28 mouse cellular contexts compared by ENCODE assay signal in the genomic region with DNA sequence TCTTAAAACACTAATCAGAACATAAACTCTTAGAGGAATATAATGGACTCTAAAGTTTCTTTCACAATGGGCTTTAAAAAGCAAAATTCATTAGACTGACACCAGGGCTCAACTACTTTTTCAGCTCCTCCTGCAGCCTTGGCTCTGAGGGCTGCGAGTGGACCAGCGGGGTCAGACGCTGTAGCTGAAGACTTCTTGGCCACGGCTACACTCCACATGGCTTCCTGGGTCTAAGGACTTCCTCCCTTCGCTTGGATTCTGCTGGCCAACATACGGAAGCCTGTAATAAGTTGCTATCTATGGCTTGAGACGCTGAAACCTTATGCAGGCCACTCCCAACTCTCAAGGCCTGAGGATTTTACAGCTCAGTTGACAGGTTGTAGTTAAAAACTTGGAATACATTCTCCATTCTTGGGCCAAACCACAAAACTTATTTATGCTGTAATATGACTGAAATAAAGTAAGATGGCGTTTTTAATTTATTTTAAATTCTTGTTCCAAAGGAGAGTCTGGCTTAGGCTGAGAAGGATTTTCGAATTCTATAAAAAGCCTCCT. TPM values are rescaled to one million over a fixed set of nuclear protein-coding genes. Genes with fewer than 3 reads are reported as not detected.
DNase-seq lines count a peak whose midpoint lies in the region; ATAC-seq and TF ChIP-seq lines count a peak whose summit lies in the region.
"Had no signal": no experiment of that assay in that cellular context is flagged by ENCODE, and none has a peak within 500 bp of the region (broad histone marks: within the 10 kb centered on the region; RNA-seq: fewer than 3 reads in every experiment).

No protein-coding gene starts in this region.

- no peak overlapping the region for H3K27ac ChIP-seq in forebrain, postnatal 0 days (ENCODE audit: low read depth, low read length)
- H3K27ac ChIP-seq in forebrain, embryonic 12.5 days = no peak overlapping the region
- H3K27ac ChIP-seq in kidney, postnatal 0 days = no peak overlapping the region
- H3K27ac ChIP-seq in limb, embryonic 14.5 days (replicated peaks; ENCODE audit: low read depth, low read length) = no peak overlapping the region
- H3K27ac ChIP-seq in limb, embryonic 10.5 days = no peak overlapping the region
- H3K27ac ChIP-seq: embryonic facial prominence, embryonic 12.5 days; forebrain, embryonic 13.5 days; gastrocnemius, adult 2 months; hindbrain, embryonic 12.5 days; hindbrain, embryonic 15.5 days had no signal

- H3K4me2 ChIP-seq in forebrain, postnatal 0 days (ENCODE audit: low read depth) = no peak overlapping the region
- no peak overlapping the region for H3K4me2 ChIP-seq in forebrain, embryonic 12.5 days
- no peak overlapping the region for H3K4me2 ChIP-seq in kidney, postnatal 0 days (ENCODE audit: low read length)
- H3K4me2 ChIP-seq in limb, embryonic 14.5 days (replicated peaks; ENCODE audit: low read depth, low read length, severe bottlenecking) = no peak overlapping the region
- H3K4me2 ChIP-seq: embryonic facial prominence, embryonic 12.5 days; forebrain, embryonic 13.5 days; heart, embryonic 11.5 days; hindbrain, embryonic 12.5 days; hindbrain, embryonic 15.5 days had no signal

- H3K4me1 ChIP-seq in forebrain, postnatal 0 days (ENCODE audit: insufficient read depth) = peaks cover 4% of the 10 kb centered on the region; the same call in 1 of the 2 replicates
- peaks cover 23% of the 10 kb centered on the region for H3K4me1 ChIP-seq in forebrain, embryonic 12.5 days
- no peaks in the 10 kb centered on the region for H3K4me1 ChIP-seq in kidney, postnatal 0 days (replicated peaks; ENCODE audit: insufficient read depth, low read length)
- H3K4me1 ChIP-seq in limb, embryonic 14.5 days (ENCODE audit: control insufficient read depth, insufficient read depth, low read length) = no peaks in the 10 kb centered on the region
- peaks cover 14% of the 10 kb centered on the region for H3K4me1 ChIP-seq in limb, embryonic 10.5 days

- no peak overlapping the region for H3K9ac ChIP-seq in forebrain, postnatal 0 days
- no peak overlapping the region for H3K9ac ChIP-seq in forebrain, embryonic 12.5 days
- H3K9ac ChIP-seq in kidney, postnatal 0 days (ENCODE audit: low read depth, low read length) = no peak overlapping the region
- no peak overlapping the region for H3K9ac ChIP-seq in limb, embryonic 14.5 days (ENCODE audit: low read depth, low read length, severe bottlenecking)
- H3K9ac ChIP-seq: embryonic facial prominence, embryonic 12.5 days; forebrain, embryonic 13.5 days; hindbrain, embryonic 12.5 days; hindbrain, embryonic 15.5 days had no signal

- no peaks in the 10 kb centered on the region for H3K36me3 ChIP-seq in forebrain, postnatal 0 days (ENCODE audit: insufficient read depth)
- H3K36me3 ChIP-seq in forebrain, embryonic 12.5 days (replicated peaks) = no peaks in the 10 kb centered on the region
- H3K36me3 ChIP-seq in kidney, postnatal 0 days (ENCODE audit: insufficient read depth, low read length) = no peaks in the 10 kb centered on the region
- no peaks in the 10 kb centered on the region for H3K36me3 ChIP-seq in limb, embryonic 14.5 days (ENCODE audit: control insufficient read depth, insufficient read depth, low read length)
- H3K36me3 ChIP-seq in limb, embryonic 10.5 days = no peaks in the 10 kb centered on the region
- H3K36me3 ChIP-seq: embryonic facial prominence, embryonic 12.5 days; G1E; hindbrain, embryonic 12.5 days; hindbrain, embryonic 15.5 days had no signal

- WGBS in forebrain, postnatal 0 days = 80% methylated on average over 9 of the region's 9 CpGs
- 92% methylated on average over 9 of the region's 9 CpGs for WGBS in forebrain, embryonic 12.5 days
- 63% methylated on average over 9 of the region's 9 CpGs for WGBS in kidney, postnatal 0 days
- 72% methylated on average over 9 of the region's 9 CpGs for WGBS in limb, embryonic 14.5 days
- WGBS in limb, embryonic 10.5 days = 94% methylated on average over 9 of the region's 9 CpGs

- DNase-seq in forebrain, postnatal 0 days = peak; percentile 35
- DNase-seq in kidney, postnatal 0 days (ENCODE audit: low spot score) = peak; percentile 87
- no peak for DNase-seq in kidney, adult 9 months
- DNase-seq in limb, embryonic 14.5 days (ENCODE audit: low spot score) = peak; percentile 63
- DNase-seq in limb, embryonic 10.5 days (ENCODE audit: low spot score) = no peak
- DNase-seq: adrenal gland, postnatal 10 days; adrenal gland, postnatal 36 days; B cell, adult 2 months; cerebellum, adult 18-20 months; cerebellum, adult 9-10 months; cerebellum, postnatal 14 days; gastrocnemius, adult 2 months; gastrocnemius, postnatal 14 days; heart, adult 11 months had no signal

- 0 out of 2 replicates have a peak, but pooled peaks have one; percentile 35 for ATAC-seq in forebrain, postnatal 0 days
- no peak for ATAC-seq in forebrain, embryonic 12.5 days (ENCODE audit: low FRiP score)
- no peak for ATAC-seq in kidney, postnatal 0 days (replicated peaks; ENCODE audit: low FRiP score, low read depth)
- no peak for ATAC-seq in limb, embryonic 14.5 days (ENCODE audit: low FRiP score, low read depth)
- ATAC-seq: forebrain, embryonic 13.5 days; forebrain, embryonic 16.5 days; Patski had no signal

- TF ChIP-seq CTCF in forebrain, postnatal 0 days (IDR thresholded peaks at IDR 0.05; ENCODE audit: low read depth) = no peak
- TF ChIP-seq CTCF in kidney, postnatal 0 days (IDR thresholded peaks at IDR 0.05; ENCODE audit: low read depth) = no peak

- H3K27me3 ChIP-seq in forebrain, postnatal 0 days (ENCODE audit: insufficient read depth, low read length) = no peaks in the 10 kb centered on the region
- no peaks in the 10 kb centered on the region for H3K27me3 ChIP-seq in forebrain, embryonic 12.5 days
- no peaks in the 10 kb centered on the region for H3K27me3 ChIP-seq in kidney, postnatal 0 days (ENCODE audit: insufficient read depth, low read length)
- H3K27me3 ChIP-seq in limb, embryonic 14.5 days (ENCODE audit: control insufficient read depth, insufficient read depth, low read length) = no peaks in the 10 kb centered on the region
- no peaks in the 10 kb centered on the region for H3K27me3 ChIP-seq in limb, embryonic 10.5 days (ENCODE audit: low read depth, poor library complexity, severe bottlenecking)
- H3K27me3 ChIP-seq: CH12.LX; embryonic facial prominence, embryonic 12.5 days; forebrain, embryonic 13.5 days; hindbrain, embryonic 12.5 days; hindbrain, embryonic 15.5 days; Patski had no signal

- no peak overlapping the region for H3K4me3 ChIP-seq in forebrain, postnatal 0 days (ENCODE audit: low read depth, low read length)
- no peak overlapping the region for H3K4me3 ChIP-seq in forebrain, embryonic 12.5 days (replicated peaks)
- no peak overlapping the region for H3K4me3 ChIP-seq in kidney, postnatal 0 days (replicated peaks; ENCODE audit: low read depth, low read length)
- H3K4me3 ChIP-seq in limb, embryonic 14.5 days (replicated peaks; ENCODE audit: low read length) = no peak overlapping the region
- H3K4me3 ChIP-seq in limb, embryonic 10.5 days = no peak overlapping the region
- H3K4me3 ChIP-seq: embryonic facial prominence, embryonic 12.5 days; erythroblast, embryonic 14.5 days; forebrain, embryonic 13.5 days; gastrocnemius, adult 2 months; hindbrain, embryonic 12.5 days; hindbrain, embryonic 15.5 days had no signal

- TF ChIP-seq POLR2A in limb, embryonic 14.5 days (IDR thresholded peaks at IDR 0.05; ENCODE audit: borderline replicate concordance, extremely low read depth, insufficient read depth, insufficient read length) = no peak

- no peaks in the 10 kb centered on the region for H3K9me3 ChIP-seq in forebrain, postnatal 0 days (ENCODE audit: low read length)
- H3K9me3 ChIP-seq in forebrain, embryonic 12.5 days = no peaks in the 10 kb centered on the region
- no peaks in the 10 kb centered on the region for H3K9me3 ChIP-seq in kidney, postnatal 0 days (replicated peaks; ENCODE audit: low read length)
- no peaks in the 10 kb centered on the region for H3K9me3 ChIP-seq in limb, embryonic 14.5 days (ENCODE audit: control insufficient read depth, low read length)
- no peaks in the 10 kb centered on the region for H3K9me3 ChIP-seq in limb, embryonic 10.5 days (replicated peaks)
- H3K9me3 ChIP-seq: embryonic facial prominence, embryonic 12.5 days; forebrain, embryonic 13.5 days; G1E; hindbrain, embryonic 12.5 days; hindbrain, embryonic 15.5 days had no signal

RNA-seq across cellular contexts. Expression of gene Npy, which starts 41.6 kb away (rescaled TPM):
- 208 and 285 TPM in 2 replicates for total RNA-seq in forebrain, postnatal 0 days (2014; rRNA removed)
- polyA plus RNA-seq in forebrain, postnatal 0 days (2015; fragmentation: Nextera tagmentation; extraction: Ambion mirVana) = 323 and 643 TPM in 2 replicates
- polyA plus RNA-seq in forebrain, embryonic 12.5 days (2016; fragmentation: Nextera tagmentation; extraction: Ambion mirVana) = 25.0 and 26.4 TPM in 2 replicates
- polyA plus RNA-seq in kidney, postnatal 0 days (2015; fragmentation: Nextera tagmentation; extraction: Ambion mirVana) = 13.9 and 18.3 TPM in 2 replicates
- 3.6 and 5.3 TPM in 2 replicates for polyA plus RNA-seq in limb, embryonic 14.5 days (2012; rRNA removed)
- 5.2 and 5.7 TPM in 2 replicates for polyA plus RNA-seq in limb, embryonic 14.5 days (2014; fragmentation: Nextera tagmentation; extraction: Ambion mirVana)
- not detected in 2 replicates for polyA plus RNA-seq in limb, embryonic 10.5 days (2016; fragmentation: Nextera tagmentation; extraction: Ambion mirVana)
- total RNA-seq: CH12.LX; G1E; gastrocnemius, adult 2 months; gastrocnemius, postnatal 14 days; gastrocnemius, postnatal 4 days; heart, postnatal 25 days; hematopoietic stem cell, adult 5-6 weeks had no signal
- polyA plus RNA-seq: Patski had no signal

Comparison
In these comparisons a context has a peak if more than half of its experiments do, and no peak if none do; other contexts are left out.
1. DNase-seq: peak in forebrain, postnatal 0 days (single experiment), kidney, postnatal 0 days (single experiment) and limb, embryonic 14.5 days (single experiment); none in kidney, adult 9 months (single experiment) and limb, embryonic 10.5 days (single experiment).
2. RNA of gene Npy, which starts 41.6 kb away (polyA plus RNA-seq): 323 to 643 TPM in forebrain, postnatal 0 days; 25.0 to 26.4 TPM in forebrain, embryonic 12.5 days, 13.9 to 18.3 TPM in kidney, postnatal 0 days, 3.6 to 5.7 TPM in limb, embryonic 14.5 days and not detected in limb, embryonic 10.5 days; every median in the first group is over 10 times any median in the second.